Mouse (Mus musculus) embryo, embryonic 11 days (tissue): ENCODE results near the gene Cldn6.

Experiments
- DNase-seq: peaks from one replicate; pipeline ENCODE4 v3.0.0-alpha.2; 2015

Cldn6 gene

GRCm38 (mm10) chr17:23675127-23675526 is 3.9 kb upstream of the Cldn6 start:
- no peak for DNase-seq

- no peak for DNase-seq
Observed at GRCm38 (mm10) chr17:23675564-23676281, 3.3 kb upstream of the Cldn6 start.

DNA sequence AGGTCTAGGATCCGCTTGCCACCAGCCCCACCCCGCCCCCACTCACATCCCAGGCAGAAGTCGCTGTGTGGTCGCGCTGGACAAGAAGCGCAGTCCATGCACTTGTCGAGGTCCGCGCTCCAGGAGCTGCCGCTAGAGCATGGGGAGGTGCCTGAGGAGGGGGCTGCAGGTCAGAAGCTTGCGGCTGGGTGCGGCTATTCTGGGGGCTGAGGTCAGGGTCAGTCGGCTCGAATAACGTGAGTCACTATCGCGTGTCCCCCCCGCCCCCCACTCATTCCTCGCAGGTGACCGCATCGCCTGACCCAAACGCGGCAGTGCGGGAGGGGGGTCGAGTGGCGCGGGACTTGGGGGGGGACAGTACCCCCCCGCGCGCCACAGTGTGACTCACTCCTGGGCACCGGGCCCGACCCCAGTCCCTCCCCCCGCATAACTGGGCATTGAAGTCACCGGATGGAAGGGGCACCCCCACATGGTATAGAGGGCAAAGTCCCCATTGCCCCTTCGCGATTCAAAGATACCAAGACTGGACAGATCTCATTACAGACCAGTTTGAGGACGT is 2.5 kb upstream of the Cldn6 start:
- peak; percentile 56 for DNase-seq

GRCm38 (mm10) chr17:23677236-23677679 is 1.8 kb upstream of the Cldn6 start, which contains the start of gene Tnfrsf12a:
Gene Tnfrsf12a, minus strand, starts transcription at chr17:23677468.
- peak; percentile 92 for DNase-seq

DNA sequence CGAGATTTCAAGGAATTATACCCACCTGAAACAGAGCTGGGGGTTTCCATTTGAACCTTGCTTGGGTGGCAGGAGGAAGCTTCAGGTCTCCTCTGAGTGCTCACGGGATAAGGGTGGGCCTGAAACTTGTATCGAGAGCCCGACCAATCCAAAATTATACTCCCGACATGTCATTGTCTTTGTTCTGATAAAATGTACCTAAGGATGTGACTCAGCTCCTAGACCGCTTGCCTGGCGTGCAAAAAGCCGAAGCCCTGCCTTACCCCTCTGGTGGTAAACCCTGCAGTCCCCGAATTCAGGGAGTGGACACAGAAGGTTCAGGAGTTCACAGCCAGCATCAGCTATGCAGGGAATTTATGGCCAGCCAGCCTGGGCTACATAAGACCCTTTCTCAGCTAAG is 1.3 kb downstream of the Cldn6 start:
- DNase-seq: no peak

GRCm38 (mm10) chr17:23681086-23681485 is 2.0 kb downstream of the Cldn6 start:
- DNase-seq: no peak

GRCm38 (mm10) chr17:23682092-23682491 is 3.0 kb downstream of the Cldn6 start:
- DNase-seq: no peak

- no peak for DNase-seq
Observed at GRCm38 (mm10) chr17:23682530-23682929, 3.5 kb downstream of the Cldn6 start.

- DNase-seq: no peak
Observed at GRCm38 (mm10) chr17:23683226-23683625, 4.2 kb downstream of the Cldn6 start.

- DNase-seq: no peak
Observed at GRCm38 (mm10) chr17:23683856-23684672, 5.0 kb downstream of the Cldn6 start, which contains the start of gene Cldn9. Gene Cldn9, minus strand, starts transcription at chr17:23684026.

DNA sequence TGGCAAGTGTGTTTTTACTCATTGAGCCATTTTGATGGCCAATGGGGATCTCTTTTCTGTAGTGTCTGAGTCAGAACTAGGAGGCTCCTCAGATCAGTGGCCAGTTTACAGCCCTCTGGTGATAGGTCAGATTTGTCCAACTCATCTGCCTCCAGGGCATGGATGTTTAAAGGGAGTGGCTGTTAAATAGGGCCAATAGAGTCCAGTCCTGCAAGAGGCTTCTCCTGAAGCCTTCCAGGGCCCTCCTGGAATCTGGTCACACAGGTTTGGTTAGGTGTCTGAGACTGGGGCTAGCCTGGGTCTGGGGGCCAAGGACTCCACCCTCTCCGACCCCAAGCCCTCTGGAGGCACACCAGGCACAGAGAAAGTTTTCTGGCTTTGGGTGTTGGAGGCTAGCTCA is 15.4 kb downstream of the Cldn6 start:
- DNase-seq: no peak

DNA sequence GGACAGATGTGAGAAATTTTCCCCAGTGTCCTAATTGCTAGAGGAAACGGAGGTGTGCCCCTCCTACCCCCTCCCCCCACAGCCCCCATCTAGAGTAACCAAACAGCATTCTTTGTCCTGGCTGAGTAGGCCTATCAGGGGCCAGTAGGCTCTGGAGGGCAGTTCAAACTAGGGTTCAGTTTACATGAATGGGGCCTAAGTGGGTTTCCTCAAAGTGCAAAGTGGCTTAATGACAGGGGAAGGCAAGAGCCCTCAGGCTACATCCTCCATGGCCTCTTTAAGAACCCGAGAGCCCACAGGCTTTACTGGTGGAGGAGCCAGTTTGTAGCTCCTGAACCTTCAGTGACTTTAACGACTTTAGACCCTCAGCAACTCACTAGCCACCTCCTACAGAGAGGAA is 16.8 kb downstream of the Cldn6 start:
- peak; percentile 42 for DNase-seq

DNA sequence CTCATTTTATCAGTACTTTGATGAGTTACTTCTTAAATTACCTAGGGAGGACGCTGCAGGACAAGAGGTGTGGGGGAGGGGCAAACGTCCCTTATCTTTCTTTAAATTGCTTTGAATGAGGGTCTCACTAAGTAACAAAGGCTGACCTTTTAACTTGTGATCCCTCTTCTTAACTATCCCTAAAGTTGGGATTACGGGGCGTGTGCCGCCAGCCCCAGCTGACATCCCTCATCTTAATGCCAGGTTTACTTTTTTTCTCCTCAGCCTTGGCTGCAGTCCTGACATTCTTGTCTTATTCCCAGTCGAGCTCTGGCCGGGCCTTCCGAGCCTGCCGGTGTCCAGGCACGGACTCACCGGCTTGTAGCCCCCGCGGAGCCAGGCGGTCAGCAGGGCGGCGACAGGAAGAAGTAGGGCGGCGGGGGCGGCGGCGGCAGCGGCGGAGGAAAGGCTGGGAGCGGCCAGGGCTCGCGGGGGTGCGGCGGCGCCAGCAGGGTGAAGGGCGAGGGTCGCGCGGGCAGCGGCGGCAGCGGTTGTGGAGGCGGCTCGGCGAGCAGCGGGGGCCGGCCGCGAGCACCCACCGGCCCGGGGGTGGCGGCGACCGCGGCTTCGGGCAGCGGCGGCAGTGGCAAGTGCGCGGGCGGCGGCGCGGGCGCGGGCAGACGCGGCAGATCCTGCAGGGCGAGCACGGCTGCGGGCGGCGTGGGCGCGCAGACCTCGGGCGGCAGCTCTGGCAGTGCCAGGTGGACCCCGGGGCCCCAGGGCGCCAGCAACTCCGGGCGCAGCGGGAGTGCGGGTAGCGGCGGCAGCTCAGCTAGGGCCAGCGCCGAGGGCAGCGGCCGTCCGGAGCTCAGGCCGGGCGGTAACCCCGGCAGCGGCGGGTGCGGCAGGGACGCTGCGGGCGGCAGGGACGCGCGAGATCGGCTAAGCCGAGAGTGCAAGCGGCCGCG is 20.4 kb downstream of the Cldn6 start:
- peak; percentile 40 for DNase-seq

- DNase-seq: peak; percentile 92
Observed at GRCm38 (mm10) chr17:23700079-23700478, 21.0 kb downstream of the Cldn6 start.

DNA sequence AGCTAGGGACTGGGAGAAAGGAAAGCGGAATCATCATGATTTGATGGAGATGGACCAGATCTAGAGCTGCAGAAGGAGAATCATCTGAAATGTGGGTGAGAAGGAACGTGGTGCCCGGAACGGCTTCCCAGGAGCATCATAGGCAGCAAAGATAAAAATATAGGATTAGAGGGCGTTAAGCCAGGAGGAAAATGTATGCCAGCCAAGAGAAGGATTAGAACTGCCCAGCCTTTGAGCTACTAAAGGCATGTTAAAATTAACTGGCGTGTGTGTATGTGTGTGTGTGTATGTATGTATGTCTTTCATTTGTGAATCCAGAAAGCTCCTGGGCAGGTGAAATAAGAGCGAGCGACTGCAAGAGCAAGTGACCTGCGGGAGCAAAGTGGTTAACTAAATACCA is 24.3 kb downstream of the Cldn6 start:
- no peak for DNase-seq

DNA sequence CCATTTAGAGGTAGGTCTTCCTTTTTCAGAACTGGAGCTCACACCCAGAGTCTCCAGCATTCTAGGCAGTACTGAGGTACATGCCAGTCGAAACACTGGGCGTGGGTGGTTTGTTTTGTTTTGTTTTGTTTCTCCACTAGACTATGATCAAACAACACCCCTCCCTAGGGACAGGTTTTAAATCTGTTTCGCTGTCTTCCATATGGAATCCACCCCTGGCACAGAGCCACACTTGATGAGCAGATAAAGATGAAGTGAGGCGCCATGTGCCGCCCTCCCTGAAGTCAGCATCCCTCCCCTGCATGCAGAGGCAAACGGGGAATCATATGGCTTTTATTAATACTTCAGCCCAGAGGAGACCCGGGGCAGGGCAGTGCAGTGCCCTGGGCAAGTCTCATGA is 25.7 kb downstream of the Cldn6 start:
- peak; percentile 10 for DNase-seq

GRCm38 (mm10) chr17:23705525-23706104 is 26.6 kb downstream of the Cldn6 start:
- DNase-seq: no peak

DNA sequence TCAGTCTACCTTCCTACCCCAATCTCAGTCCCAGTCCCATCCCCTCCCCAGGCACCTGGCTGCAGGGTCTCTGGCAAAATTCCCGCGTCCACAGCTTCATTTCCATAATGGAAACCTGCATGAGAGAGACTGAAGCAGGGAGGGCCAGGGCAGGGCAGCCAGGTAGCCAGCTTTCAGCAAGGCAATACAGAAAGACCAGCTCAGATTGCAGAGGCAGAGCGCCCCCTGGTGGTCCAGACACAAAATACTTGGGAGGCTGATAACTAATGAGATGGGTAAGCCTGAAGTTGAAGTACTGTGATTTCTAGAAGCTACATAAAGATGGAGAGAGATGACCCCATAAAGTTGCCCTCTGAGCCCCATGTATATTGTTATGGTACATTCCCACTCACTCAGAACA is 27.2 kb downstream of the Cldn6 start:
- DNase-seq: peak; percentile 81

DNA sequence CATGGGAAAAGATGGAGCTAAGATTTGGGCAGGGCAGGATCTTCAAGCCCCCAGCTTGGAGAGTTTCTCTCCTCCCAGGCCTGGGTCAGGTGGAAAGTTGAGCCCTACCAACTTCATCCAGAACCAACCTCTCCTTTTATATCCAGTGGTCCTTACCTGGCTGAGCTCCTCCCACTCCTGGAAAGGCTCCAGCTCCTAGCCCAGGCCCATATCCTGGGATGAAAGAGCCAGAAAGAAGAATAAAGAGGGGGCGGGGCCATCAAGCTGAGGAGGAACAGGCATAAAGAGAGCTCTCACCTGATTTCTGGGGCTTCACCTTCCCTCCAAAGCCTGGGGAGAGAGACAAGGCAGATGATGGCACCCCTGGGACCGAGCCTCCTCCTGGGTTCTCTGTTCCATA is 38.0 kb downstream of the Cldn6 start:
- DNase-seq: no peak

DNA sequence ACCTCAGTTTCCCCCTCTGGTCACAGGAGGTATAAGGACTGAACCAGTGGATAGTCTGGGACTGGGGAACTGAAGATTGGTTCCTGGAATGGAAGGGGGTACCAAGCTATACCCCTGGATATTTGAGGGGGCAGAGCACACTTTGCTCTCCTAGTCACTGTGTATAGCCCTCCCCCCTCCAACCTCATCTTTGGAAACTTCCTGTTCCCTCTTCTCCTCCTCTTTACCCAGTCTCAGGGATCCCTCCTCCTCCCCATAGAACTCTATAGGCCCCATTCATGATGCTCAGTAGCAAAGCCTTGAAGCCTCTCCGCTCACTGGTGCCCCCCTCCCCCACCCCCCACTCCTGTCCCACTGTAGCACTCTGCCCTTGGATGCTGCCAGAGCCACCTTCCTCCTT is 40.4 kb downstream of the Cldn6 start:
- no peak for DNase-seq

GRCm38 (mm10) chr17:23721886-23722285 is 42.8 kb downstream of the Cldn6 start:
- DNase-seq: no peak
